Mouse (Mus musculus): Measurements from ENCODE around the gene Chd9.
"Not testable (repeated sequence)": the region's sequence is repeated elsewhere in the genome, so short reads cannot be mapped to it uniquely, and the experiment has no call there.

Chd9 gene

GRCm38 (mm10) chr8:90907848-90908551, 79.8 kb downstream of the Chd9 start:
- DNase-seq (ENCODE audit: low spot score) = peak; percentile 92

GRCm38 (mm10) chr8:90908580-90909471, 80.7 kb downstream of the Chd9 start:
- peak; percentile 61 for DNase-seq (ENCODE audit: low spot score)

DNA sequence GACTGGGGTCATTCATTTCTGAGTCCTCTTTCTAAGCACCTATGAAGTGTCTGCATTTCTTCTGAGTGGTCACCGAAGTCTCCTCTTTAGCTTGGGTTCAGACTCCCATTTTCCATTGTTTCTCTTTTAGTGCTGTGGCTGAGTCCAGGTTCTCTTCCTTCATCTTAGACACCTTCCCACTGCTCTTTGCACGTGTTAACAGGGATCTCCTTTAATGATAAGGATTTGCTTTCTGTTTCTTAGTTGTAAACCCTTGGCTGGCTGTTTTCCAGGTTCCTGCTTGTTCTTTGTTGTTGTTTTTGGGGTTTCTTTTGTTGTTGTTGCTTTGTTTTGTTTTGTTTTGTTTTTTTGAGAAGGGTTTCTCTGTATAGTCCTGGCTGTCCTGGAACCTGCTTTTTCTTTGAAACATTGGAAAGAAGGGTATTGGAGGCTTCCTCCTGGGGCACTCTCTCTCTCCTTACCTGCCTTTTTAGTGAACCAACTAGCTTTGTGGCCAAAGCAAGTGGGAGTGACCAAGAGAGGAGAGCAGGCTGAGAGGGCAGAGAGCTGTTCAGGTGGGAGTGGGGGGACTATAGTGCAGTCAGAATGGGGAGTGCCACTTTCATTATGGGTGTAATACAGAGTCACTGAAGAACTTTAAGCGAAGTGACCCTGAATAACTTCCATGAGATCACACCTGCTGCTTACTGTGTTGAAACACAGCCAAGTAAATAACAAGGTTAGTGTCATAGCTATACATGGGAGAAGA, 95.2 kb downstream of the Chd9 start:
- DNase-seq (ENCODE audit: low spot score) = no peak

GRCm38 (mm10) chr8:90928412-90928811, 100.3 kb downstream of the Chd9 start:
- DNase-seq (ENCODE audit: low spot score) = no peak

- not testable (repeated sequence) for DNase-seq (ENCODE audit: low spot score)
Measured at GRCm38 (mm10) chr8:90930125-90930524, 102.0 kb downstream of the Chd9 start.

GRCm38 (mm10) chr8:90932934-90933333, 104.8 kb downstream of the Chd9 start:
- no peak for DNase-seq (ENCODE audit: low spot score)

DNA sequence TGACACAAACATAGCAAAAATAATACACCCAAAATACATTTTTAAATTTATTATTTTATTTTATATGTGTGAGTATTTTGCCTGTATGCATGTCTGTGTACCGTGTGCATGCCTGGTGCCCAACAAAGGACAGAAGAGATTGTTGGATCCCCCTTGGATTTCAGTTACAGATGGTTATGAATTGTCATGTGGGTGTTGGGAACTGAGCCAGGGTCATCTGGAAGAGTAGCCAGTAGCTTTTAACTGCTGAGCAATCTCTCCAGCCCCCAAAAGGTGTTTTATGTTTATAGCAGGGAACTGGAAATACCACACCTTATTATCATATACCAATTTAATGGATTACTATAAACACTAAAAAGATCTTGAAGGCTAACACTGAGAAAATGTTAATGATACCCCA, 106.6 kb downstream of the Chd9 start:
- DNase-seq (ENCODE audit: low spot score) = no peak

DNA sequence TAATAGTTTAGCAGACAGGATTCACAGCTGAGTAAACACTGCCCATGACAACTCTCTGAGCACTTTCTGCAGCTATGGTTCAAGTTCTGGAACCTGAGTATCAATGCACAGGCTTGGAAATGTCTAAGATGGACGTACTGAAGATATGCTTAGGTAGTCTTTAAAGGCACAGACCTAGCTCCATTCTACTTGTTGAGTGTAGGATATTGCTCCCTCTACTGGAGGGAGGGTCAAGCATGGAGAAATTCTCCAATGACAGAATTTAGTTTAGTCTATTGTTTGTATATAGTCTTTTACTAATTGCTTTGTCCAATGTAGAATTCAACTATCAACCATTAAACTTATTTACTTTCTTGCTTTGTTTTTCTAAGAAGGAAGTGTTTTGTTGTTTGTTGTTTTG, 108.7 kb downstream of the Chd9 start:
- DNase-seq (ENCODE audit: low spot score) = no peak

GRCm38 (mm10) chr8:90938352-90938930, 110.3 kb downstream of the Chd9 start:
- DNase-seq (ENCODE audit: low spot score) = no peak

DNA sequence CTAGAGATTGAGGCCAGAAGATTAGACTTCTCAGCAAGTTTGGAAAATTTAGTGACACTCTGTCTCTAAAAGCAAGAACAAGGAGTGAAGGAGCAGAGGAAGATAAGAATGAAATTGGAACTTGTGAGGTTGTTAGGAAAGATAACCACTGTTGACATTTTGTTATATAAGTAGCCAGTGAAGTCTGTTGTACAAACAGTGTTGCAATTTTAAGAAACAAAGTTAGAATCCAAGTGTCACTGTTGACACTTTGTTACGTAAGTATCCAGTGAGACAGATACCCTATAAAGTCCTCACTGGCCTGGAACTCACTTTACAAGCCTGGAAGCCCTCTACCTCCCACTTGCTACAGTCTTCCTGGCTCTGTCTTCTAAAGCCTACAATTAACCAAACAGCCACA, 111.7 kb downstream of the Chd9 start:
- no peak for DNase-seq (ENCODE audit: low spot score)

- DNase-seq (ENCODE audit: low spot score) = no peak
Measured at GRCm38 (mm10) chr8:90943770-90944169, 115.6 kb downstream of the Chd9 start.

DNA sequence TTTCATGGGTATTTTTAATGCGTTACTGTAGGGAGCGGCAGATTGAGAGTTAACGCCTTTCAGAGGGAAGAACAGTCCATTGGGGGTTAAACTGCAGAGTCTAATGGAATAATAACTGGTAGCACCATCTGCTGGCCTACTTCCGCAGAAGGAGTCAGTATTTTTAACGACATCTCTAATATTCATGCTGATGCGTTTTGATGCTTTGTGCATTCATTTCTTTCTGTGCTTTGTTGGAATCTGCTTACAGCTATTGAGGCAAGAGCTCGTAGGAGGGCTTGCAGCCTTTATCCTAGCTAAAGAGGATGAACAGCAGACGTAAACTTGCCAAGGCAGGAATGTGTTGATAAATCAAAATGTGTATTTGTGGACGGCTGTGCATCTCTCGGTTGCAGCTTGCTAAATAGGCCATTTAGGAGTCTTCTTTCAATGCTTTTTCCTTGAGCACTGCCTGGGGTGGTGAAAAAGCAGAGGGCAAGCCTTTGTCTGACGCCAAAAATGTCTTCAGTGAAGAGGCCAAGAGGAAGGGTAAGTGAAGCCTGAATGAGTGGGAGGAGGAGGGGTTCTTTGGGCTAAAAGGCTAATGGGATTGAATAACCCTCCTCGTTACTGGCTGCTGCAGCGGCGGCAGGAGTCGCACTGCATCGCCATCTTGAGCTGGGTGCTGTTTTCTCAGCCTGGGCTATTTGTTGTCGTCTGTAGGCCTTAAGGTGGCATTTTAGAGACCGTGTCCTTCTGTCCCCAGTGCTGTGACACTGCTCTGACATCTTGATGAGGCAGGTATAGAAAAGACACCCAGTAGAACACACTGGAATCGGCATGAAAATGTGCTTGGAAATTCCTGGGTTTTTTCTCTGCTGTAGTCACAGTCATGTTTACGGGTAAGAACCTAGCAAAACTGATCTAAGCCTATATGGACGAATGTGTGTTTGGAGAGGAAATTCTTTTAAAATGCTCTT, 126.9 kb downstream of the Chd9 start:
- peak; percentile 94 for DNase-seq (ENCODE audit: low spot score)

- DNase-seq (ENCODE audit: low spot score) = no peak
Measured at GRCm38 (mm10) chr8:90955761-90956136, 127.6 kb downstream of the Chd9 start.

- no peak for DNase-seq (ENCODE audit: low spot score)
Measured at GRCm38 (mm10) chr8:90956390-90956789, 128.2 kb downstream of the Chd9 start.

DNA sequence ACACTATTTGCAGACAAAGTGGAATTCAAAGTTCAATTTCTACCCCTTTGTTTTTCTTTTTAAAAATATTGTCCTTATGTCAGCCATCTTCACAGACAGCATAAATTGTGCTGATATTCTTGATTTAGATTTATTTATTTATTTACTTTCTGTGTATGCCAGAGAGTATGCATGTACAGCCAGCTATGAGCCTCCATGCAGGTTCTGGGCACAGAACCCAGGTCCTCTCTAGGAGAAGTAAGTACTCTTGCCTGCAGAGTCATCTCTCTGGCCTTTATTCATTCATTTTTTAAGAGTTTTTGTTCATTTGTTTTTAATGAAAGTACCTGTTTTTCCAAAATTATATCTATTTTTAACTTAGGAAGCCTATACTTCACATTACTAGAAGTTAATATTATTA, 129.6 kb downstream of the Chd9 start:
- DNase-seq (ENCODE audit: low spot score) = no peak

DNA sequence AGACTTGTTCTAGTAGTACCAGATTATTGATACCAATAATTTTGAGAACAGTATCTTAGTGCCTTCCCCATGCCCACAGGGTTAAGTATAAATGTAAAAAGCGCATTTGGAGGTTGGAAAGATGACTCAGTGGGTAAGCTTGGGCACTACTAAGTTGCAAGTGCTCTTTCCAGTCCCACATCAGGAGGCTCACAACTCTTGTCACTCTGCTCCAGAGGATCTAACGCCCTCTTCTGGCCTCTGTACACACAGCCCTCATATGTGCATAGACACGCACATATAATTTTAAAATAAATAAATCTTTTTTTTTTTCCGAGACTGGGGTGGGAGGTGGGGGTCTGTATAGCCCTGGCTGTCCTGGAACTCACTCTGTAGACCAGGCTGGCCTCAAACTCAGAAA, 131.6 kb downstream of the Chd9 start:
- no peak for DNase-seq (ENCODE audit: low spot score)

GRCm38 (mm10) chr8:90961603-90962002, 133.5 kb downstream of the Chd9 start:
- DNase-seq (ENCODE audit: low spot score) = no peak

GRCm38 (mm10) chr8:90964044-90964443, 135.9 kb downstream of the Chd9 start:
- DNase-seq (ENCODE audit: low spot score) = peak; percentile 54

- DNase-seq (ENCODE audit: low spot score) = no peak
Measured at GRCm38 (mm10) chr8:90965467-90966170, 137.5 kb downstream of the Chd9 start.

- DNase-seq (ENCODE audit: low spot score) = no peak
Measured at GRCm38 (mm10) chr8:90968307-90968706, 140.2 kb downstream of the Chd9 start.

Measured in retina, embryonic 14.5 days (tissue).